Mouse (Mus musculus): ENCODE results near the gene 4930453N24Rik.

4930453N24Rik gene

DNA sequence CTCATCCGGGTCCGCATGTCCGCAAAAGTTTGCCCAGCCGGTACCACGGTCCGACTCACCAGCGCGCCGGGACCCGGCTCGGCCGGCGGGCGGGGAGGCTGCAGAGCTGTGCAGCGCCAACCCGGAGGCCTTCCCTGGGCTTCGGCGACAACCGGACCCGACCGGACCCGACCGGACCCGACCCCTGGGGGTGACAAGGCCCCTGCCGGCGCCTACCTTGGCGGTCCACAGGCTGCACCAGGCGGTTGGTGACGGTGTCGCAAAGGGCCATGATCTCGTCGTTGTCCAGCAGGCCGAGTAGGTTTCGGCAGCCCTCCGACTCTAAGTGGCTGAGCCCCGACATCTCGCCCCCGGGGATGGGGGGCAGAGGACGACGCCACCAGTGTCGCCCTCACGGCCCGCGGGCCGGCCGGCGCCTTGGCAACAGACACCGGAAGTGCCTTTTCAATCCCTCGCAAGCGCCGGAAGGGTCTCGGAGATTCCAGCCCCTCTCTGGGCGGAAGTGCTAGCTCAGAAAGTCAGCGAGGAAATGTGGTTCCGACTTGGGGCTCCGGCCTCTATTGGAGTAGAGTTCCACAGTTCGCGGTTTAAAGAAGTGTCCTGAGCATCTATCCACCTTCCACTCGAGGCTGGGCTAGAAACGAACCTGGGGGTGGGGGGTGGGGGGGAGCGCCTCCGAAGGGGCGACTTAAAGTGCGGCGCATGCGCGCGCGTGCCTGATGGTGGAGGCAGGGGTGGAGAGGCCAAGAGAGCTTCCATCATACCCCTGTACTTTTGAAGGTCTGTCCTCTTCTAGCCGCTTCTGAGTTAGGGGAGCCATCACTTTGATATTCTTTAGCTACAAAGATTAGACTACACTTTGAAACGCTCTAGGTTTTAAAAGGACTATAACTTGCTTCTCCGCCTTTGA lies at the start of gene 4930453N24Rik:
4930453N24Rik (minus strand) TSS at position 641 of the 910 bp plus-strand sequence.
- DNase-seq, result peak; percentile 93

DNA sequence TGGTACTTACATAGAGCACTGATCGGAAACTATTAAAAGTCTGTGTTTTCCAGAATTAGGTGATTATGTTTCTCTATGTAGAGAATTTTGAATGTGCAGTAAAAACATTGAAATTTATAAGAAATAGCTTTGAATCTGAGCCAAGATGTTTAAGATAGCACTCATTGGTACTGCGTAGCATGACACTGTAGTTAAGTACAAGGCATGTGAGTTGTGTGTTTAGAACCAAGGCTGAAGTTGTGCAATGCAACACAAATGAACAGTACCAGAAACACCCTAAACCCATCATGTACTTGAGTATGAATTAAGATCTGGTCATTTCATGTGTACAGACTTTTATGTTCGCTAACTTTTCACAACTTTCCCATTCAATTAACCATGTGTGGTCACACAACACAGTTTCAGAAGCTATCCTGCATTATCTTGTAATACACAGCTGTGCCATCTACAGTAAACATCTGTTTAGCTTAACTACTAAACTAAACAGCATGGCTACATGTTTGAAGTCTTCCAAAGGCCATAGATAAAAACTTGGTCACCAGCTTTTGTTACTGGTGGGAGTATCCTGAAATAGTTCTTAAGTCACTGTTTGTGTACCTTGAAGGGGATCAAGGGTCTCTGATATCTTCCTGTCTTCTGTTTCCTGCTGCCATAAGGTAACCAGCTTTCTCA lies 46.3 kb upstream of the 4930453N24Rik start:
- DNase-seq, result no peak

GRCm38 (mm10) chr16:64803041-64803440 lies 32.1 kb upstream of the 4930453N24Rik start:
- DNase-seq, result peak; percentile 15

GRCm38 (mm10) chr16:64801638-64802037 lies 30.7 kb upstream of the 4930453N24Rik start:
- no peak for DNase-seq

DNA sequence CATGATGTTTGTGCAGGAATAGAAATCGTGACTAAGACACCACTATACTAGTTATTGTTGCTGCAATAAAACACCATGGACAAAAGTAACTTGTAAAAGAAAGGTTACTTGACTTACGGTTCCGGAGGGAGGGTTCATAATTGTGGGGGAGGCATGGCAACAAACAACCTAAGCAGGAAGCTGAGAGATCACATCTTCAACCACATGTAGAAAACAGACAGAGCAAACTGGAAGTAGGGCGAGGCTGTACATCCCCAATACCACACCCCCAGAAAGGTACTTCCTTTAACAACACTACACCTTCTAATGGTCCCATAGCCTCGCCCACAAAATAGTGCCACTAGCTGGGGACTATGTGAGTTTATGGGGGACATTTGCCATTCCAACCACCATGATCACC lies 29.4 kb upstream of the 4930453N24Rik start:
- no peak for DNase-seq

DNA sequence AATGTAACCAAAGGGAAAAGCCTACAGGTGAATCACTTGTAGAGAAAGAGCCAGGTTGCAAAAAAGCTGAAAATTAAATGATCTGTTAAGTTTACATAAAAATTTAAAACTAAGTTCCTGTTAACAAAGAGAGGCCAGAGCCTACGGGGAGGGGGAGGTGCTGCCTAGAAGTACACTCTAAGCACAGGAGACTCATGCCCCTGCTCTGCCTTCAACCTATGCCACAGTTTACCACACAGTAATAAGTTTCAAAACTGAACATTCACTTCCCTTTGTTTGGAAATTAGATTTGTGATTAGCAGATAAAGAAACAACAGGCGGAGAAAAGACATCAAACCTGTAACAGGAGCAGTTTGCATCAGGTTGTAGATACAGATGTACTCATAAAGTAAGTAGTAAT lies 23.8 kb upstream of the 4930453N24Rik start:
- DNase-seq, result no peak

- no peak for DNase-seq
Observed at GRCm38 (mm10) chr16:64789706-64790105, 18.7 kb upstream of the 4930453N24Rik start.

DNA sequence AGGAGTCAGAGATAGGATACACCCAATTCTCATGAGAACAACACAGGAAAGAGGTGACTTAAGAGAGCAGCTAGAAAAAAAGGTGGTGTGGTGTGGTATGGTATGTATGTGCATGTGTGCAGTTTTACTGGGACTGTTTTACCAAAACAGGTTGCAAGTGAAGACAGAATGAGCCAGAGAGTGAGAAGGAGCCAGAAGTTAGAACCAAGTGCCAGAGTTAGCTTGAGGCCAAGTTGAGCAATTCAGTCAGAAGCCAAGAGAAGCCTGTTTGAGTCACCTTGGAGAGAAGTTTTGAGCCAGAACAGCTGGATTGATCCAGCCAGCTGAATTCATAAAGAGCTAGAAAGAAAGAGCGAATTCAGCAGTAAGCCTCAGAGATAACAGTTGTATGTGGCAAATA lies 4.6 kb upstream of the 4930453N24Rik start:
- no peak for DNase-seq

- no peak for DNase-seq
Observed at GRCm38 (mm10) chr16:64771431-64771818, 464 bp upstream of the 4930453N24Rik start.

DNA sequence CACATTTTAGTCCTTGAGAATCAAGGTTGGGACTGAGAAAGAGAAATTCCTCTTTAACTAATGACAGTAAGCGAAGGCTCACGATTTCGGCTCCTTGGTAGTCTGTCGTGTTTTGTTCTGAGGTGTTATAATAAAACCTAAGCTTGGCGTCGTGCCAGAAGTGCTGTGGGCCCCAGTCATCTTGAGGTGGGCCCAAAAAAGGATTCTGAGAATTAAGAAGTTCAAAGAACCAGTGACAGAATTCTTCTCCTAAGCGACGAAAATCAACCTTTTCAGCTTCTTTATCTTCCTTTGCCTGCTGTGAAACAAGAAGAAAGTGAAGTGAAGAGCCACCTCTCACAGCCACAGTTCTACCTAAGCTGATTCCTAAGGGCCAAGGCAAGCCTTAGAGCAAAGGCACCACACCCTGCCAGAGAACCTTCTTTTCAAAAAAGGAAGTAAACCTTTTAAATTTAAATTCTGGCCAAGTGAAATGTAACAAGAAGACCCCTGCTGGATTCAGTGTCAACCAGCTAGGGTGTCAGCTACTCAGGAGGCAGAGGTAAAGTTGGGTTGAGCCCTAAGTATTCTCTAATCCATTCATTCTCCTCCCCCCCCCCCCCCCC lies 4.2 kb downstream of the 4930453N24Rik start:
- no peak for DNase-seq

DNA sequence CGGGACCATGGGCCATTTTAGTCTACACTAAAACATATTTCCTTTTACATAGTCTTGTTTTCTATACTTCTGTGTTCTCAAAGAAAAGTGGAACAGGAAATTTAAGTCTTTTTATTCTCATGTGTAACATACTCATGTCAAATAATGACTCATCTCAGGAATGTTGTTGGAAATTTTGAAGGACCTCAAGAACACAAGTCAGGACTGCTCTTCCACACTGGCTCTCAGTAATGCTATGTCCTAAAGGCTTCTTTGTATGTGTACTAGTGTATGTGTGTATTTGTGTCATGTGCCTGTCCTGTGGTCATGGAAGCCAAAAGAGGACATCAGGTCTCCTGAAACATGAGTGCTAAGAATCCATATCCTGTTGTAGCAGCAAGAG lies 11.7 kb downstream of the 4930453N24Rik start:
- DNase-seq, result no peak

GRCm38 (mm10) chr16:64758561-64759244 lies 12.3 kb downstream of the 4930453N24Rik start:
- DNase-seq, result no peak

DNA sequence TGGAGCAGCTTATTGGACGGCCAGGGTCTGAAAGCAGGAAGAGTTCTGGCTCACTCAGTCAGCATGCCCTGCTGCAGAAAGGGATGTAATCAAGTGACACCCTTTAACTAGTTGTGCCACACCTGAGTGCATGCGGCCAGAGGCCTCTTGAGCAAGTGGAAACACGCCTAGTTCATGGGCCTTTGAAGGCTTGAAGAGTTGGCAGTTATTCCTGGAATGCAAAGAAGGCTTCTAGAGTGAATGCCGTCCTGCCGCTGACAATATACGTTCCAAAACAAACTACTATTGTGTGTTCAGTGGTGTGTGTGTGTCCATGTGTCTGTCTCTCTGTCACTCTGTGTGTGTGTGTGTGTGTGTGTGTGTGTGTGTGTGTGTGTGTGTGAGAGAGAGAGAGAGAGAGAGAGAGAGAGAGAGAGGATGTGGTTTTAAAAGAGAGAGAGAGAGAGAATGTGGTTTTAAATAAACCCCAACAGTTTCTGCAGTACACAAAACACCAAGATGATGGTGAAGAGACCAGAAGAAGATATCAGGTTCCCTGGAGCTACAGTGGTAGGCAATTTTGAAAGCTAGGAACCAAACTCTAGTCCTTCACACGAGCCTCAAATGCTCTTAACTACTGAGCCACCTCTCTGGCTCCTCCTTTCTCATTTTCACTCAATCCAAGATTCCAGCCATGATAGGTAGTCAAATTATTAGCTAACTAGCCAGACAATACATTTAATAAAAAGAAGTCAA lies 13.1 kb downstream of the 4930453N24Rik start:
- no peak for DNase-seq

DNA sequence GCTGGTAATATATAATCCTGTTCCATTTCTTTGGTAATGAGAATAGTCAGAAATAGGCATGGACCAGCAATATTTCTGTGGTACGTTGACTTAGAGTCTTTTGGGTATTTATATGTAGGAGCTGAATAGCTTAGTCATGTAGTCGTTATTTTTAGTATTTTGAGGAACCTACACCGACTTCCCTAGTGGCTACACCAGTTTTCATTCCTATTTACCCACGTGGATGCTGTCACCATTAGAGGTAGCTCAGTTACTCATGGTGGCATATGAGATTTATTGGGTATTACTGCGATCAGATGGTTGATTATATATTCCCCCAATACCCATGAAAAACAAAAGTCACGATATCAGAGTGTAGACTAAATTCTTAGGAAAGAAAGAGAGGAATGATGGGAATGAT lies 14.6 kb downstream of the 4930453N24Rik start:
- DNase-seq, result no peak

- DNase-seq, result peak; percentile 47
Observed at GRCm38 (mm10) chr16:64754743-64755139, 16.2 kb downstream of the 4930453N24Rik start.

GRCm38 (mm10) chr16:64753990-64754742 lies 16.8 kb downstream of the 4930453N24Rik start:
- DNase-seq, result no peak

GRCm38 (mm10) chr16:64748237-64748636 lies 22.7 kb downstream of the 4930453N24Rik start:
- DNase-seq, result peak; percentile 88

- DNase-seq, result no peak
Observed at GRCm38 (mm10) chr16:64745089-64745488, 25.9 kb downstream of the 4930453N24Rik start.

DNA sequence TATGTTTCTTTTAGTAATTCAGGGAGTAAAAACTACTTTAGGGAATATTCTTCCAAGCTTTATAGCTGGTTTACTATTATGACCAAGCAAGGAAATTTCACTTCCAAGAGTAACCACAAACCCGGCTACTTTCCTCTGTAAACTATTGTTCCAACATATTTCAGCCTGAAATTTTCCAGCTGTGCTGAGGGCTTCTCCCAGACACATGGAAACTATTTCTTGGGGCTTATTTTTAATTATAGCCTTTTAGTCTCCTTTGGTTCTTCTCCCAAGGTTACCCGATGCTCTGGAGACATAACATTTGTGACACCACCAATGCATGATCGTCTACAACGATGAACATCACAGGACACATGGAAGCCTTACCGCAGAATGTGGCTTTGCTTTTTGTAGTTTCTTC lies 33.7 kb downstream of the 4930453N24Rik start:
- peak; percentile 15 for DNase-seq

DNA sequence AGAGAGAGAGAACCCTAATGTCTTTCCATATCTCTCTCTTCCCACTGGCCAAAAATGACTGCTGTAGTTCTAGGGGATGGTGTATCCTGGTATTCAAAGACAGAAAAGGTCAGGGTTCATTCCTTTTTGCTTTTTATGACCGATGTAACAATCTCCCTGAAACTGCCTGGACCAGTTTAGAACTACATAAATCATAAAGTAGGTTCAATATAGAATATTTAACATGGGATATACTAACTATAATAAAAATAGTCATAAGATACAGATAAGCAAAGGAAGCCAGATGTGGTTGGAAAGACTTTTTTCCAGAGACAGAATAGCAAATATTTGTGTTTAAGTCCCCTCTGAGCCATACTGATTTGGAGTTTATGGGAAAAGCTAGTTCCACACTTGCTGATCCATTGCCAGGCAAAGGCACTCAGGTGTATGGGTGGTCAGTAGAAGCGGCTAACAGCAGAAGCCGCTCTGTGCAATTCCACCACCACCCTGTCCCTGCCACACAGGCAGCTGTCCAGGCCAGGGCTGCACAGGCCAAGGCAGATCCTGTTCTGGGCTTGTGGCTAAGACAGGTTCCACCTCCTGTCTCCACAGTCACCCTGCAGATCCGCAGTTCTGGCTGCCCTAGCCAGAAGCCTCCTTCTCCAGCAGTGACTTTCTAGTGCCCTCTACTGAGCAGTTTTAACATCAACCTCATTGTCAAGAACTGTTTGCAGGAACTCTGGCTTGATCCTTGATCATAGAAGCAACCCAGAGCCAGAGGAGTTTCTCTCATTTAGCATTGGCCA lies 47.5 kb downstream of the 4930453N24Rik start:
- peak; percentile 53 for DNase-seq

DNA sequence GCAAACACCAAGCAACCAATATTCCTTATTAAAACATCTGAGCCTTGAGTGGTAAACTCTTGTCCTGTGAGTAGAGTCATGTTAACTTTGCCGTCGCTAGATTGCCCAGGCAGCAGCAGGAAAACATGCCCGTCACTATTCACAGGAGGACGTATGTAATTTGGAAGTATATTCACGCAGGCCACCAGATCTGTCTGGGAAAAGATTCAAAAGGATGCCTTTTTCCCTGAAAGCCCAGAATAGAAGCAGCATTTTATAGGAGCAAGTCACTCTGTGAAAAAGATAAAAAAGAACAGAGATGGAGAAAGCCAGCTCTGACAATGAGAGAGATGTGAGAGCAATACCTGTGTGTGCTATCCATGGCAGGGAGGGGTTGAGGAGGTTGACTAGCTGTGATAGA lies 49.4 kb downstream of the 4930453N24Rik start:
- DNase-seq, result no peak

Data from kidney, postnatal 10 days (tissue).